Mouse (Mus musculus): ENCODE measurements around the gene Hadh. TPM values are rescaled to one million over a fixed set of nuclear protein-coding genes. Genes with fewer than 3 reads are reported as not detected.

Gene Hadh
- polyA plus RNA-seq (2015; fragmentation: Nextera tagmentation; extraction: Ambion mirVana): 172 and 176 TPM in 2 replicates

DNA sequence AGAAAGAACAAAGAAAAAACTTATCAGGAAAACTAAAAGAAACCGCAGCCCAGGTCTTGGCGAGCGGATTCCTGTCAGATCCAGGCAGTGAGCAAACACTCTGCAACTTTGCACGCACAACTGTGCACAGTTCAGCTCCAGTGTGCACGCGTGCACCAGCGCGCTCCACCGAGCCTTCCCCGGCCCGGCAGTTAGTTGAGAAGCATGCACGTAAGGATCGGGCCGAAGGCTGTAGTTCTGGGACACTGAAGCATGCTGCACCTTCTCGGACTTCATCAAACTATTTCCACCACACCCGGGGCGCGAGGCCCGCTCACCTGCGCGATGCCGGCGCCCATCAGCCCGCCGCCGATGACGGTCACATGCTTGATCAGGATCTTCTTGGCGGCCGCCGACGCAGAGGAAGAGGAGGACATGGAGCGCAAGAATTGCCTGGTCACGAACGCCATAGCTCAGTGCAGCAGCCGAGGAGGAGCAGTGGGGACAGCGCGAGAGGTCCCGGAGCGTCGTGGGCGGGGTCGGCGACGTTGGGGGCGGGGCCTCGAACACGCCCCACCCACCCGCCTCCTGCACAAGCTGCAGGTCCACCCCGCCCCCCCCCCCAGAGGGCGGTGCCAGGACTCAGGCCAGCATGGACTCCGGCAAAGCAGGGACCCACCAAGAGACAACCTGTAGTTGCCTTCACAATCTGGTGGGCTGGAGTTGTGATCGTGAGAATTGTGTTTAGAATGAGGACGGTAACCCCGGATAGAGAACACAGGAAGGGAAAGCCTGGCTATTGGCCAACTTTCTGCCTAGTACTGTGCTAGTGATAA, at the start of gene Hadh:
Hadh (minus strand) TSS at position 543 of the 815 bp plus-strand sequence.
- DNase-seq (ENCODE audit: low spot score): peak; percentile 95
- H3K27ac ChIP-seq (replicated peaks): peak within 1 kb of the TSS; percentile 94
- TF ChIP-seq CTCF (IDR thresholded peaks at IDR 0.05; ENCODE audit: low read depth) (no peak), EP300 (optimal IDR thresholded peaks at IDR 0.05) (no peak)
- WGBS: under 1% methylated on average over 49 of the region's 54 CpGs
- ATAC-seq (ENCODE audit: low FRiP score, low TSS enrichment): peak; percentile 91
- peak within 1 kb of the TSS; percentile 84 for H3K9ac ChIP-seq (ENCODE audit: low read length)
- peaks cover 5% of the 10 kb centered on the region; the same call in 1 of the 2 replicates for H3K4me1 ChIP-seq (replicated peaks; ENCODE audit: control insufficient read depth, insufficient read depth)
- H3K4me2 ChIP-seq (replicated peaks; ENCODE audit: low read depth): peak within 1 kb of the TSS; percentile 84
- no peaks in the 10 kb centered on the region for H3K36me3 ChIP-seq (ENCODE audit: control insufficient read depth, insufficient read depth, low read length)
- no peaks in the 10 kb centered on the region for H3K27me3 ChIP-seq (ENCODE audit: control insufficient read depth, insufficient read depth, low read length)
- no peaks in the 10 kb centered on the region for H3K9me3 ChIP-seq (ENCODE audit: control insufficient read depth, low read length)
- H3K4me3 ChIP-seq (ENCODE audit: low read depth, low read length): peak within 1 kb of the TSS; percentile 80

- DNase-seq (ENCODE audit: low spot score): peak; percentile 84
- Histone ChIP-seq H3K36me3 (ENCODE audit: control insufficient read depth, insufficient read depth, low read length) (no peaks in the 10 kb centered on the region), H3K4me3 (ENCODE audit: low read depth, low read length) (no peak overlapping the region), H3K27ac (replicated peaks) (no peak overlapping the region), H3K27me3 (ENCODE audit: control insufficient read depth, insufficient read depth, low read length) (no peaks in the 10 kb centered on the region), H3K4me2 (replicated peaks; ENCODE audit: low read depth) (no peak overlapping the region), H3K9ac (ENCODE audit: low read length) (no peak overlapping the region), H3K4me1 (replicated peaks; ENCODE audit: control insufficient read depth, insufficient read depth) (no peaks in the 10 kb centered on the region), H3K9me3 (ENCODE audit: control insufficient read depth, low read length) (no peaks in the 10 kb centered on the region)
- TF ChIP-seq CTCF (IDR thresholded peaks at IDR 0.05; ENCODE audit: low read depth) (peak; percentile 95), EP300 (optimal IDR thresholded peaks at IDR 0.05) (no peak)
- ATAC-seq (ENCODE audit: low FRiP score, low TSS enrichment): 0 out of 2 replicates have a peak, but pooled peaks have one; percentile 38
- WGBS: 3% methylated on average over 3 of the region's 3 CpGs
These were observed 48.3 kb upstream of the Hadh start for GRCm38 (mm10) chr3:131320184-131320583.

DNA sequence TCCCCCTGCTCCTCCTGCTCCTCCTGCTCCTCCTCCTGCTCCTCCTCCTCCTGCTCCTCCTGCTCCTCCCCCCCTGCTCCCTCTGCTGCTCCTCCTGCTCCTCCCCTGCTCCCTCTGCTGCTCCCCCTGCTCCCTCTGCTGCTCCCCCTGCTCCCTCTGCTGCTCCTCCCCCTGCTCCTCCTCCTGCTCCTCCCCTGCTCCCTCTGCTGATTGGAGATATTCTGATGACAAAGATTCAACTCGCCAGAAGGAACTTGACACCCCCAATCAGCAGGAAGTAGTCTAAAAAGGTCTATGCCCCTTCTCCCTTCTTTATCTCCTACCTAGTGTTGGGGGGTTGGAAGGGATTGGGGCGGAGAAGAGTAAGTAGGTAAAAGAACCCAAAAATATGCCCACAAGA, 46.3 kb upstream of the Hadh start:
- Histone ChIP-seq H3K36me3 (ENCODE audit: control insufficient read depth, insufficient read depth, low read length) (no peaks in the 10 kb centered on the region), H3K4me2 (replicated peaks; ENCODE audit: low read depth) (no peak overlapping the region), H3K4me1 (replicated peaks; ENCODE audit: control insufficient read depth, insufficient read depth) (no peaks in the 10 kb centered on the region), H3K9ac (ENCODE audit: low read length) (no peak overlapping the region), H3K9me3 (ENCODE audit: control insufficient read depth, low read length) (no peaks in the 10 kb centered on the region), H3K27me3 (ENCODE audit: control insufficient read depth, insufficient read depth, low read length) (no peaks in the 10 kb centered on the region), H3K4me3 (ENCODE audit: low read depth, low read length) (no peak overlapping the region), H3K27ac (replicated peaks) (no peak overlapping the region)
- TF ChIP-seq EP300 (optimal IDR thresholded peaks at IDR 0.05) (no peak), CTCF (IDR thresholded peaks at IDR 0.05; ENCODE audit: low read depth) (0 out of 2 replicates have a peak, but pooled peaks have one; percentile 4)
- WGBS: 69% methylated on average over 2 of the region's 2 CpGs
- DNase-seq (ENCODE audit: low spot score): no peak
- ATAC-seq (ENCODE audit: low FRiP score, low TSS enrichment): no peak

DNA sequence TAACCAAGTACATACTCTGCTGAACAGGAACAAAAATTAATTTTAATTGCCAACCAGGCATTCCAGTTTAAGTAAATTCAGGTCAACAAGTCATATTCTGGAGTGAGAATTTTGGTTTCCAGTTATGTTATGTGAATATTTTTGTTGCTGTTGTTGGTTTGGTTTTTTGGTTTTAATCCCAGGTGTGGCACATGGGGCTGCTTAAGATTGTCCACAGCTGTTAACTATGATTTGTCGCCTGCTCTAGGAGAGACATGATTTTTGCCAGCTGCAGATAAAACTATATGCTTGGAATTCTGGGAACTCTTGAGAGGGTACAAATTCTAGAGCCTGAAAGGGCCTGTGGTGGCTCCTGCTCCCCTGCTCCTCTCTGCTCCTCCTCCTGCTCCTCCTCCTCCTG, 45.2 kb upstream of the Hadh start:
- DNase-seq (ENCODE audit: low spot score) (no peak), ATAC-seq (ENCODE audit: low FRiP score, low TSS enrichment) (no peak)
- Histone ChIP-seq H3K9me3 (ENCODE audit: control insufficient read depth, low read length) (no peaks in the 10 kb centered on the region), H3K36me3 (ENCODE audit: control insufficient read depth, insufficient read depth, low read length) (no peaks in the 10 kb centered on the region), H3K4me2 (replicated peaks; ENCODE audit: low read depth) (no peak overlapping the region), H3K27me3 (ENCODE audit: control insufficient read depth, insufficient read depth, low read length) (no peaks in the 10 kb centered on the region), H3K4me1 (replicated peaks; ENCODE audit: control insufficient read depth, insufficient read depth) (no peaks in the 10 kb centered on the region), H3K27ac (replicated peaks) (no peak overlapping the region), H3K4me3 (ENCODE audit: low read depth, low read length) (no peak overlapping the region), H3K9ac (ENCODE audit: low read length) (no peak overlapping the region)
- TF ChIP-seq EP300 (optimal IDR thresholded peaks at IDR 0.05) (no peak), CTCF (IDR thresholded peaks at IDR 0.05; ENCODE audit: low read depth) (no peak)
- WGBS: 90% methylated on average over 1 of the region's 1 CpGs

DNA sequence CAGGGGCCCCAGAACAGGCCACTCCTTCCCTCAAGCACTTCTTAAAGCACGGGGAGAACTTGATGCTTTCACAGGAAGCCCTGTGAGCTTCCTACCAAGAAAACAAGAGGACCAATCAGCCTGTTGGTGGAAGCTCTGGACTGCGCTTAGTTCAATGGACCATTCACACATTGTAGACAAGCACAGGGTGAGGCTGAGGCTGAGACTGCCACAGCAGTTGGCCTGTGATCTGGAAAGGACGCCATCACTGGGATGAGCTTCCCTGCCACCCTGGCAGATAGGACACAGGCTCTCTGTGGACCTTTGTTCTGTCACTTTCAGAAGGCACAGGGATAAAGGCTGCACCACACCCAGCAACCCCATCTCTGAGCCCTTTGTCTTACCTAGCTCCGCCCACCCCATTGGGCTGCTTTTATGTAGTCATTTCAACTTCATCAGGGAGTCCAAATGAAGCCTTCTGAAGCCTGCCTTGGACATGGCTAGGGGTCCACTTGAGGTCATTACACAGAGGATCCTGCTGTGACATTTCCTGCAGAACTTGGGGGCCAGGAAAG, 44.1 kb upstream of the Hadh start:
- DNase-seq (ENCODE audit: low spot score) (no peak), ATAC-seq (ENCODE audit: low FRiP score, low TSS enrichment) (no peak)
- no peaks in the 10 kb centered on the region for H3K9me3 ChIP-seq (ENCODE audit: control insufficient read depth, low read length)
- no peak for TF ChIP-seq CTCF (IDR thresholded peaks at IDR 0.05; ENCODE audit: low read depth)
- no peak for TF ChIP-seq EP300 (optimal IDR thresholded peaks at IDR 0.05)
- H3K27me3 ChIP-seq (ENCODE audit: control insufficient read depth, insufficient read depth, low read length): no peaks in the 10 kb centered on the region
- no peaks in the 10 kb centered on the region for H3K4me1 ChIP-seq (replicated peaks; ENCODE audit: control insufficient read depth, insufficient read depth)
- no peak overlapping the region for H3K4me3 ChIP-seq (ENCODE audit: low read depth, low read length)
- H3K9ac ChIP-seq (ENCODE audit: low read length): no peak overlapping the region
- H3K36me3 ChIP-seq (ENCODE audit: control insufficient read depth, insufficient read depth, low read length): no peaks in the 10 kb centered on the region
- H3K4me2 ChIP-seq (replicated peaks; ENCODE audit: low read depth): no peak overlapping the region
- no peak overlapping the region for H3K27ac ChIP-seq (replicated peaks)
- 71% methylated on average over 4 of the region's 4 CpGs for WGBS

DNA sequence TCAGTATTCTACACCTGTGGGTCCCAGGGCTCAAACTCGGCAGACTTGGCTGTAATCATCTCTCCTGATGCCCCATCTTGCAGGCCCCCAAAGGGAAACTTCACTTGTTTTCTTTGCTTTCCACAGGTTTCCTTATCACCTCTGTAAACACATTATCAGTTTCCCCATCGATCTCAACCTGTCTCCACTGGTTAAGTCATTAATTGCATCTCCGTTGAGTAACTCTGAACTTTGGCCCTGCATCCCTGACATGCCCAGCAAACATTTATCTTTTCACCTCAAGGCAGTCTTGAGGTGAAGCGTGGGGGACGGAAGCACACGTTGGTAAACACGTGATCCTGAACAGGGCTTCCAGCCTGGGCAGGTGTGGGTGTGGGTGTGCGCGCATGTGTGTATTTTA, 40.4 kb upstream of the Hadh start:
- H3K4me3 ChIP-seq (ENCODE audit: low read depth, low read length): no peak overlapping the region
- H3K36me3 ChIP-seq (ENCODE audit: control insufficient read depth, insufficient read depth, low read length): no peaks in the 10 kb centered on the region
- H3K27ac ChIP-seq (replicated peaks): no peak overlapping the region
- H3K4me2 ChIP-seq (replicated peaks; ENCODE audit: low read depth): no peak overlapping the region
- ATAC-seq (ENCODE audit: low FRiP score, low TSS enrichment): peak; percentile 40; the same call in 1 of the 2 replicates
- DNase-seq (ENCODE audit: low spot score): no peak
- H3K9me3 ChIP-seq (ENCODE audit: control insufficient read depth, low read length): no peaks in the 10 kb centered on the region; the same call in 1 of the 2 replicates
- TF ChIP-seq CTCF (IDR thresholded peaks at IDR 0.05; ENCODE audit: low read depth) (no peak), EP300 (optimal IDR thresholded peaks at IDR 0.05) (no peak)
- 26% methylated on average over 9 of the region's 9 CpGs for WGBS
- H3K9ac ChIP-seq (ENCODE audit: low read length): no peak overlapping the region
- no peaks in the 10 kb centered on the region for H3K27me3 ChIP-seq (ENCODE audit: control insufficient read depth, insufficient read depth, low read length)
- H3K4me1 ChIP-seq (replicated peaks; ENCODE audit: control insufficient read depth, insufficient read depth): no peaks in the 10 kb centered on the region
